Mouse (Mus musculus): ENCODE data around the gene Gm1993. TPM values are rescaled to one million over a fixed set of nuclear protein-coding genes. Genes with fewer than 3 reads are reported as not detected.
"Not testable (repeated sequence)": the region's sequence is repeated elsewhere in the genome, so short reads cannot be mapped to it uniquely, and the experiment has no call there.

The Gm1993 gene
- not detected in 2 replicates for total RNA-seq (2021)
- long read RNA-seq, experiment 1: 0 reads
- long read RNA-seq, experiment 2: 0 reads

GRCm38 (mm10) chrX:25570352-25570751, at the start of gene Gm1993:
Gene Gm1993 (minus strand): TSS chrX:25570452.
- DNase-seq: not testable (repeated sequence)

Data from adrenal gland, postnatal 14 days (tissue).